In genomic region chr15:100766826-100767225, GRCm38 (mm10) we compare ENCODE assay signal across 18 mouse cellular contexts. TPM values are rescaled to one million over a fixed set of nuclear protein-coding genes. Genes with fewer than 3 reads are reported as not detected.
DNase-seq lines count a peak whose midpoint lies in the region; ATAC-seq and TF ChIP-seq lines count a peak whose summit lies in the region.
"Had no signal": no experiment of that assay in that cellular context is flagged by ENCODE, and none has a peak within 500 bp of the region (broad histone marks: within the 10 kb centered on the region; RNA-seq: fewer than 3 reads in every experiment).

No protein-coding gene starts in this region.

- peak overlapping the region; percentile 52 for H3K27ac ChIP-seq in layer of hippocampus, adult 2 months
- no peak overlapping the region for H3K27ac ChIP-seq in midbrain, embryonic 11.5 days (ENCODE audit: low read depth, low read length)
- no peak overlapping the region for H3K27ac ChIP-seq in midbrain, embryonic 16.5 days (ENCODE audit: low read length)
- no peak overlapping the region for H3K27ac ChIP-seq in lung, embryonic 16.5 days (ENCODE audit: low read length)
- H3K27ac ChIP-seq: embryonic facial prominence, embryonic 10.5 days; forebrain, embryonic 13.5 days had no signal

- 73% methylated on average over 9 of the region's 9 CpGs for WGBS in midbrain, embryonic 11.5 days
- 74% methylated on average over 9 of the region's 9 CpGs for WGBS in midbrain, embryonic 16.5 days
- WGBS in lung, embryonic 16.5 days = 51% methylated on average over 9 of the region's 9 CpGs

- no peak overlapping the region for H3K4me2 ChIP-seq in midbrain, embryonic 11.5 days
- H3K4me2 ChIP-seq in midbrain, embryonic 16.5 days (ENCODE audit: low read length) = no peak overlapping the region
- peak overlapping the region; percentile 8; the same call in 1 of the 2 replicates for H3K4me2 ChIP-seq in lung, embryonic 16.5 days (ENCODE audit: low read depth, low read length)
- H3K4me2 ChIP-seq: forebrain, embryonic 13.5 days; heart, embryonic 12.5 days had no signal

- no peak for ATAC-seq in midbrain, embryonic 11.5 days (ENCODE audit: low FRiP score)
- ATAC-seq in midbrain, embryonic 16.5 days = no peak
- peak; percentile 75 for ATAC-seq in lung, embryonic 16.5 days (ENCODE audit: low read depth)
- ATAC-seq: forebrain, embryonic 13.5 days; forebrain, postnatal 0 days had no signal

- peaks cover 8% of the 10 kb centered on the region; the same call in 1 of the 2 replicates for H3K4me1 ChIP-seq in midbrain, embryonic 11.5 days (ENCODE audit: control insufficient read depth, insufficient read depth, low read length)
- peaks cover 9% of the 10 kb centered on the region for H3K4me1 ChIP-seq in midbrain, embryonic 16.5 days (ENCODE audit: control insufficient read depth, insufficient read depth, low read length)
- H3K4me1 ChIP-seq in lung, embryonic 16.5 days (replicated peaks; ENCODE audit: control insufficient read depth, insufficient read depth, low read length) = peaks cover 6% of the 10 kb centered on the region; the same call in 1 of the 2 replicates

- TF ChIP-seq CTCF in layer of hippocampus, adult 2 months (conservative IDR thresholded peaks at IDR 0.05) = no peak

- H3K36me3 ChIP-seq in midbrain, embryonic 11.5 days (ENCODE audit: control insufficient read depth, insufficient read depth, low read length) = no peaks in the 10 kb centered on the region
- no peaks in the 10 kb centered on the region for H3K36me3 ChIP-seq in midbrain, embryonic 16.5 days (ENCODE audit: control insufficient read depth, insufficient read depth, low read length)
- H3K36me3 ChIP-seq in lung, embryonic 16.5 days (ENCODE audit: control insufficient read depth, insufficient read depth, low read length) = no peaks in the 10 kb centered on the region
- H3K36me3 ChIP-seq: heart, embryonic 12.5 days had no signal

- H3K9me3 ChIP-seq in midbrain, embryonic 11.5 days (ENCODE audit: control insufficient read depth, low read length) = no peaks in the 10 kb centered on the region
- H3K9me3 ChIP-seq in midbrain, embryonic 16.5 days (replicated peaks; ENCODE audit: control insufficient read depth, low read length, poor library complexity, severe bottlenecking) = no peaks in the 10 kb centered on the region
- H3K9me3 ChIP-seq in lung, embryonic 16.5 days (ENCODE audit: control insufficient read depth, low read length) = no peaks in the 10 kb centered on the region
- H3K9me3 ChIP-seq: embryonic facial prominence, embryonic 10.5 days; forebrain, embryonic 13.5 days; heart, embryonic 12.5 days had no signal

- no peak overlapping the region for H3K9ac ChIP-seq in midbrain, embryonic 11.5 days (ENCODE audit: low read length)
- H3K9ac ChIP-seq in midbrain, embryonic 16.5 days (ENCODE audit: low read depth, low read length) = no peak overlapping the region
- no peak overlapping the region for H3K9ac ChIP-seq in lung, embryonic 16.5 days (ENCODE audit: low read length)
- H3K9ac ChIP-seq: forebrain, embryonic 13.5 days; forebrain, postnatal 0 days; heart, embryonic 12.5 days had no signal

- no peak for DNase-seq in layer of hippocampus, adult 2 months (ENCODE audit: low spot score in 2 of 2)
- no peak for DNase-seq in layer of hippocampus, adult 18-20 months (ENCODE audit: low spot score in 2 of 2)
- peak; percentile 78 for DNase-seq in midbrain, embryonic 11.5 days (ENCODE audit: low spot score, missing footprints)
- peak; percentile 67 for DNase-seq in testis, postnatal 10 days (ENCODE audit: low spot score)
- DNase-seq in frontal cortex, postnatal 10 days (ENCODE audit: low spot score in 2 of 2) = no peak
- DNase-seq in embryo, embryonic 10 days (ENCODE audit: low spot score) = no peak
- DNase-seq: adrenal gland, postnatal 10 days; cerebellum, adult 11 months; cerebellum, adult 9-11 months; cerebellum, postnatal 36 days; forebrain, postnatal 0 days; gastrocnemius, adult 2 months; gastrocnemius, postnatal 25 days had no signal

- peaks cover 5% of the 10 kb centered on the region; the same call in 1 of the 2 replicates for H3K27me3 ChIP-seq in midbrain, embryonic 11.5 days (ENCODE audit: control insufficient read depth, insufficient read depth, low read length)
- no peaks in the 10 kb centered on the region for H3K27me3 ChIP-seq in midbrain, embryonic 16.5 days (ENCODE audit: control insufficient read depth, insufficient read depth, low read depth, low read length)
- peaks cover 41% of the 10 kb centered on the region for H3K27me3 ChIP-seq in lung, embryonic 16.5 days (ENCODE audit: control insufficient read depth, insufficient read depth, low read depth, low read length)
- H3K27me3 ChIP-seq: forebrain, embryonic 13.5 days had no signal

- H3K4me3 ChIP-seq in layer of hippocampus, adult 2 months = no peak overlapping the region
- H3K4me3 ChIP-seq in midbrain, embryonic 11.5 days (ENCODE audit: low read depth, low read length) = no peak overlapping the region
- H3K4me3 ChIP-seq in midbrain, embryonic 16.5 days (ENCODE audit: low read depth, low read length) = no peak overlapping the region
- no peak overlapping the region for H3K4me3 ChIP-seq in lung, embryonic 16.5 days (ENCODE audit: low read length)
- H3K4me3 ChIP-seq: embryonic facial prominence, embryonic 10.5 days; forebrain, embryonic 13.5 days; gastrocnemius, adult 2 months; heart, embryonic 12.5 days had no signal

RNA-seq across cellular contexts. Expression of gene Slc4a8, which starts 5.3 kb away (rescaled TPM):
- total RNA-seq in layer of hippocampus, adult 2 months (2021) = 10 to 100 TPM; 77.4 to 94.2 TPM
- 10 to 100 TPM; 74.4 to 77.9 TPM for total RNA-seq in layer of hippocampus, adult 18-20 months (2021)
- 7.1 and 9.2 TPM in 2 replicates for polyA plus RNA-seq in midbrain, embryonic 11.5 days (2014; fragmentation: Nextera tagmentation; extraction: Ambion mirVana)
- 30.5 and 31.1 TPM in 2 replicates for polyA plus RNA-seq in midbrain, embryonic 16.5 days (2015; fragmentation: Nextera tagmentation; extraction: Ambion mirVana)
- polyA plus RNA-seq in lung, embryonic 16.5 days (2015; fragmentation: Nextera tagmentation; extraction: Ambion mirVana) = 2.5 and 4.2 TPM in 2 replicates

RNA-seq across cellular contexts. Expression of gene Galnt6, which starts 37.6 kb away (rescaled TPM):
- 1 to 10 TPM; 5.6 to 7.0 TPM for total RNA-seq in layer of hippocampus, adult 2 months (2021)
- total RNA-seq in layer of hippocampus, adult 18-20 months (2021) = 10 to 100 TPM in 1 of 2 experiments, 1 to 10 TPM in 1; 8.9 to 11.4 TPM
- polyA plus RNA-seq in midbrain, embryonic 11.5 days (2014; fragmentation: Nextera tagmentation; extraction: Ambion mirVana) = 0.04 TPM in 1 of 2 replicates, not detected in the other
- 0.19 and 0.24 TPM in 2 replicates for polyA plus RNA-seq in midbrain, embryonic 16.5 days (2015; fragmentation: Nextera tagmentation; extraction: Ambion mirVana)
- polyA plus RNA-seq in lung, embryonic 16.5 days (2015; fragmentation: Nextera tagmentation; extraction: Ambion mirVana) = 0.67 and 1.3 TPM in 2 replicates

Comparison
In these comparisons a context has a peak if more than half of its experiments do, and no peak if none do; other contexts are left out.
1. DNase-seq: peak in midbrain, embryonic 11.5 days (single experiment) and testis, postnatal 10 days (single experiment); none in layer of hippocampus, adult 2 months (0 of 2), layer of hippocampus, adult 18-20 months (0 of 2), frontal cortex, postnatal 10 days (0 of 2) and embryo, embryonic 10 days (single experiment).